Mouse (Mus musculus) C2C12 (cell line): Measurements from ENCODE around the gene Myod1.

Experiments used
- CEBPB ChIP-seq: IDR thresholded peaks from one replicate; pipeline ENCODE4 v1.6.1; 2011; ENCODE audit warnings: low read depth, mild to moderate bottlenecking, control low read depth, moderate library complexity
- CTCF ChIP-seq: IDR thresholded peaks from one replicate; pipeline ENCODE4 v1.5.1; 2011; ENCODE audit not compliant: control insufficient read depth, insufficient read depth, insufficient read length
- FOSL1 ChIP-seq: IDR thresholded peaks from one replicate; pipeline ENCODE4 v1.8.0; 2011; ENCODE audit warnings: mild to moderate bottlenecking, low read length; ENCODE audit not compliant: poor library complexity, insufficient read depth, severe bottlenecking
- MAX ChIP-seq: IDR thresholded peaks from one replicate; pipeline ENCODE4 v1.6.1; 2011; ENCODE audit warnings: mild to moderate bottlenecking, control low read depth
- MYOG ChIP-seq: IDR thresholded peaks from one replicate; pipeline ENCODE4 v1.6.1; 2011; ENCODE audit not compliant: control insufficient read depth, insufficient read length; ENCODE audit errors: extremely low read depth
- USF1 ChIP-seq: IDR thresholded peaks from one replicate; pipeline ENCODE4 v1.6.1; 2011; ENCODE audit warnings: low read depth, mild to moderate bottlenecking, control low read depth, moderate library complexity

DNA sequence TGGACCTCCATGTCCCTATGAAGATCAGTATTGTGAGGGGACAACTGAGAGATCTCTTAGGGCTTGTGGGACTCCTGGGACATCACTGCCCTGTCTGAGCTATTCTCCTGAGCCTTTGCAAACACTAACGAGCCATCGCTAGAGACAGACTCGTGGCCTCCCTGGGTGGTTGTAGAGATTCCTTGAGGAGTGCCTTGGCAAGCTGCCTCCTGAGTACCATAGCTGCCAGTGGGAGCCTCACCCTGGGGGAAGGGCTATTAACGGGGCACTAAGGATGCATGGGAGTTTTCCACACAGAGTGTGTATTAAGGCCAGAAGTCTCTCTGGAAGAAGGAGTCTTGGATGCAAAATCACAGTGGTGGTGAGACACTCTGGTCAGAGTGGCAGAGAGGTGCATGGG lies 48.7 kb downstream of the Myod1 start:
- TF ChIP-seq CTCF (no peak), CEBPB (no peak), MAX (no peak), MYOG (no peak), FOSL1 (no peak), USF1 (no peak)
